Mouse (Mus musculus) lung, embryonic 15.5 days (tissue): ENCODE results near the gene Pld2. TPM values are rescaled to one million over a fixed set of nuclear protein-coding genes. Genes with fewer than 3 reads are reported as not detected.
"Not testable (repeated sequence)": the region's sequence is repeated elsewhere in the genome, so short reads cannot be mapped to it uniquely, and the experiment has no call there.

Source experiments
- ATAC-seq: fragments of 200-750 bp; cut with Nextera tagmentation; 2 replicates; pipeline ENCODE4 v1.8.0; 2017; ENCODE audit warnings: moderate number of reproducible peaks, borderline replicate concordance; ENCODE audit not compliant: low FRiP score, low TSS enrichment; ENCODE audit errors: extremely low read depth
- H3K27ac ChIP-seq: fragments of 300-500 bp; sonication (generic); 2 replicates; pipeline ENCODE4 v1.5.1; 2015; ENCODE audit warnings: moderate library complexity, mild to moderate bottlenecking, inconsistent platforms
- H3K27me3 ChIP-seq: fragments of 300-500 bp; sonication (generic); 2 replicates; pipeline ENCODE4 v1.6.1; 2015; ENCODE audit warnings: inconsistent platforms
- H3K36me3 ChIP-seq: fragments of 300-500 bp; sonication (generic); 2 replicates; pipeline ENCODE4 v1.6.1; 2015; ENCODE audit warnings: inconsistent platforms
- H3K4me1 ChIP-seq: fragments of 300-500 bp; sonication (generic); 2 replicates; pipeline ENCODE4 v1.6.1; 2015; ENCODE audit warnings: inconsistent platforms
- H3K4me2 ChIP-seq: fragments of 300-500 bp; sonication (generic); 2 replicates; pipeline ENCODE4 v1.6.1; 2015; ENCODE audit warnings: inconsistent platforms, mild to moderate bottlenecking, moderate library complexity
- H3K4me3 ChIP-seq: fragments of 300-500 bp; sonication (generic); 2 replicates; pipeline ENCODE4 v1.5.1; 2015; ENCODE audit warnings: mild to moderate bottlenecking, inconsistent platforms
- H3K9ac ChIP-seq: fragments of 300-500 bp; sonication (generic); 2 replicates; pipeline ENCODE4 v1.6.1; 2015; ENCODE audit warnings: inconsistent platforms
- H3K9me3 ChIP-seq: fragments of 300-500 bp; sonication (generic); 2 replicates; pipeline ENCODE4 v1.6.1; 2016; ENCODE audit warnings: inconsistent platforms
- WGBS: fragments of 180-500 bp; shearing (Covaris S2); methylation state at CpG from one replicate; pipeline ENCODE4 v1.1.7; 2015; 5-methylcytosine and 5-hydroxymethylcytosine counted together
- polyA plus RNA-seq: library from polyadenylated mRNA; unstranded; fragments of >200 nt; fragmentation: Nextera tagmentation; extraction: Ambion mirVana; gene quantifications from 2 replicates; pipeline ENCODE4 v1.2.1, GENCODE M21; 2015

Pld2 gene
- polyA plus RNA-seq, 1 experiment from 2014 or later = 8.9 TPM

DNA sequence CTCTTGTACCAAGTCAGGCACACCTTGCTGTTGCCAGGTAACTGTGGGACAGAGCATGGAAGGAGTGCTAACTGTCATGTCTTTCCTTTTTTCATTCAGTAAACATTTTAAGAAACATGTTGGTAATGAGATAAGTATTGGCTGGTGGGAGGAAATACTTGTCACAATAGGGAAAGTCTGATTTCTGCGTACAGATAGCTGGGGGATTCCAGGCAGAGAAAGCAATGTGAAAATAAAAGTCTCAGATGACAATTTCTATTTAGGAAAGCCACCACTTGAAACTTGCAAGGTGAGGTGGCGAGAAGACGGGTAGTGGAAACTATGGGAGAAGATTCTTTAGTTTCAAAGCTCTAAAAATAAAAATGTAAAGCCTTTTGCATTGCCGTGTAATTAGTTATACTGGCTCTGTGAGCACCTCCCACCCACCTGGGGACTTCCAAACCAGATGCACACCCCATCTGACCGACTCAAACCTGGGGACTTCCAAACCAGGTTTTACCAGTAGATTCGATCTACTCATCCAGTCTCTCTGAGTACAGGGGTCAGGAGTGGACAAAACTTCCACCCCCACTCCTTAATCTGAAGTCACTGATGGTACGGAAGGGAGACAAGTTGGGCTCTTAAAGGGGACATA, 27.0 kb upstream of the Pld2 start:
- Histone ChIP-seq H3K4me2 (no peak overlapping the region), H3K9me3 (no peaks in the 10 kb centered on the region), H3K27ac (no peak overlapping the region), H3K4me1 (peaks cover 5% of the 10 kb centered on the region; the same call in 1 of the 2 replicates), H3K4me3 (no peak overlapping the region), H3K27me3 (peaks cover 15% of the 10 kb centered on the region; the same call in 1 of the 2 replicates), H3K36me3 (no peaks in the 10 kb centered on the region), H3K9ac (no peak overlapping the region)
- ATAC-seq = no peak
- 64% methylated on average over 7 of the region's 7 CpGs for WGBS

DNA sequence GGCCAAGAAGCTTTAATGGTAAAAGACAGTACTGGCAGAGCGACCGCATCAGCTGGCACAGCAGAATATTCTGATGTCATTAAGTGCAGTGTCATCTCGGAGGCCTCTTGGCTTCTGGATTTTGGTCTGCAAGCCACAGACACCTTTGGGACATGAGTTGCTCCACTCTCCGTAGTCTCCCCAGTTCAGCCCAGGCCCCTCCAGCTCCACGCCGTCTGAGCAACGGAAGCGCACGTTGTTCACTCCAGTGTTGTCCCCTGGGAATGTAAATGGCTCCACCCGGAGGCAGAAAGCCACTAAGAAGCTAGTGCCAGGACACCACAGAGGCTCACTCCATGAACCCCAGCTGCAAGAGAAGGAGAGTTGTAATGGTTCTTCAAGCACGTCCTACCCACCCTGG, 26.3 kb upstream of the Pld2 start:
- Histone ChIP-seq H3K27ac (no peak overlapping the region), H3K27me3 (peaks cover 15% of the 10 kb centered on the region; the same call in 1 of the 2 replicates), H3K4me1 (peaks cover 5% of the 10 kb centered on the region; the same call in 1 of the 2 replicates), H3K9me3 (no peaks in the 10 kb centered on the region), H3K9ac (no peak overlapping the region), H3K36me3 (no peaks in the 10 kb centered on the region), H3K4me2 (no peak overlapping the region), H3K4me3 (no peak overlapping the region)
- 50% methylated on average over 11 of the region's 11 CpGs for WGBS
- no peak for ATAC-seq

DNA sequence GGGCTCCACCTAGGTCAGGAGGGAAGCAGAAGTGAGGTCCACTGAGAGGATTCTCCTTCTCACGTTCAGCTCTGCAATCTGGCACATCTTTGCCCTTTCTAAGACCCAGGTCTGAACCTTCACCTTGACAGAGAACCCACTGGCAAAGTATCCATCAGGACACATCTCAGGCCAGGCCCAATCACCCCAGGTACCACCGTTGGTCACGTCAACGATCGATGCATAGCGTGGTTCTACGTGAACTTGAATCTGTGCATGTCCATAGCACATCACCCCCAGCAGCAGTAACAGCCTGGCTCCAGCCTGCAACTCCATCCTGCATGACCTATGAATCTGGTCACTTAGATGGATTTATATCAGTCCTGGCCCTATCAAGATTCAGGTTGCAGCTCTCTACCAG, 25.6 kb upstream of the Pld2 start, which contains the start of gene Vmo1:
TSS of gene Vmo1 (minus strand) at position 329 of the 400 bp plus-strand sequence.
- H3K27ac ChIP-seq = no peak within 1 kb of the TSS
- H3K9ac ChIP-seq = no peak within 1 kb of the TSS
- H3K9me3 ChIP-seq = no peaks in the 10 kb centered on the region
- peaks cover 10% of the 10 kb centered on the region; the same call in 1 of the 2 replicates for H3K27me3 ChIP-seq
- peaks cover 5% of the 10 kb centered on the region; the same call in 1 of the 2 replicates for H3K4me1 ChIP-seq
- H3K4me3 ChIP-seq = no peak within 1 kb of the TSS
- H3K4me2 ChIP-seq = no peak within 1 kb of the TSS
- 85% methylated on average over 7 of the region's 7 CpGs for WGBS
- no peaks in the 10 kb centered on the region for H3K36me3 ChIP-seq
- no peak for ATAC-seq

DNA sequence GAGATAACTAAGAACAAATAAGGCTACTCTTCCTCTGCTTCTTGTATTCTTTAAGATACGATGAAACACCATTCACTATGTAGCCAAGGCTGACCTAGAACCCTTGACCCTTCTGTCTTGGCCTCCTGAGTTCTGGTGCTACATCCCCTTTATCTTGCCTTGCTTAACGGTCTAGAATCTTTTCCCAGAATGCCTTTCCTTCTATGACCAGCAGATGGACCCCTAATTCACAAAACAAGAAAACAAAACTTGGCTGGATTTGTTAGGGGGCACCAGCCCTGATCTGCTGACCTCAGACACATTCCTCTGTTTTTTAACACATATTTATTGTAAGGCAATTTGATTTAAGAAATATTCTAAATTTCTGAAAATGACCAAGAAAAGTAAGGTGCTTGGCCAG, 23.5 kb upstream of the Pld2 start:
- 19% methylated on average over 2 of the region's 2 CpGs for WGBS
- Histone ChIP-seq H3K27me3 (0 out of 2 replicates have a peak, but pooled peaks cover 3% of the 10 kb centered on the region), H3K9me3 (no peaks in the 10 kb centered on the region), H3K4me1 (peaks cover 9% of the 10 kb centered on the region; the same call in 1 of the 2 replicates), H3K27ac (no peak overlapping the region), H3K4me2 (no peak overlapping the region), H3K36me3 (no peaks in the 10 kb centered on the region), H3K9ac (no peak overlapping the region), H3K4me3 (no peak overlapping the region)
- no peak for ATAC-seq

DNA sequence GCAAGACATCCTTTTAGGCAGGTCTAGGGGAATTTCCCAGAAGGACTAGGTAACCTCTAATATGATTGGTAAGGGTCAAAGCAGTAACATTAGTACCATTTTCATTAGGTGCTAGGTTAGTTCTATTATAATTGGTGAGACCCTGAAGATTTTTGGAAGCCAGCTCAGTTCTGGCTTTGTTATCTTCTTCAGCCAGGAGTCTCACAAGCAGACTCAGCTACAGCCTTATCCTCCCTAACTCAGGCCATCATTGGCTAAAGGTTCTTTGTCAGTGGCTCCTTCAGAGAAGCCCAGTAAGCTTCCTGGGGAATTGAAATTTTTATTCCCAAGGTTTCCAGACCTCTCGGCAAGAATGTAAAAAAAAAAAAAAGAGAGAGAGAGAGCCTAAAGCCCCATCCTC, 21.4 kb upstream of the Pld2 start:
- Histone ChIP-seq H3K9ac (no peak overlapping the region), H3K4me2 (no peak overlapping the region), H3K27me3 (0 out of 2 replicates have a peak, but pooled peaks cover 3% of the 10 kb centered on the region), H3K27ac (no peak overlapping the region), H3K4me1 (peaks cover 9% of the 10 kb centered on the region; the same call in 1 of the 2 replicates), H3K36me3 (no peaks in the 10 kb centered on the region), H3K4me3 (no peak overlapping the region), H3K9me3 (no peaks in the 10 kb centered on the region)
- 38% methylated on average over 1 of the region's 1 CpGs for WGBS
- no peak for ATAC-seq

DNA sequence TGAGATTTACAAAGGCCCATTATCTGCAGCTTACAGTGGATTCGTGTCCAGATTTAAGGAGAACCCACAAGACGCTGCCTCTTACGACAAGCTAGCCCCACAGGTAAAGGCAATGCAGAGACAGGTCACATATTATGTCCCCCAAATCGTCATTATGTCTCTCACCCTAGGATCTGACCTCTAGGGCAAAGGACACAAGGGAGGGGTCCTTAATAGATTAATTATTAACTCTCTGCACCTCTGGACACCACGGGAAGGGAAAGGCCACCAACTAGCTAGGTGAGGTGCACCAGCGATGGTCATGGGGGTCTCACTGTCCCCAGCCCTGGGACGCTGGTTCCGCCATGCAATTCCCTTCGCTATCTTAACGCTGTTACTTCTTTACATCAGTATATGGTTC, 20.9 kb upstream of the Pld2 start, which contains the start of gene Gltpd2:
TSS of gene Gltpd2 (plus strand) at position 274 of the 400 bp plus-strand sequence.
- peaks cover 9% of the 10 kb centered on the region; the same call in 1 of the 2 replicates for H3K4me1 ChIP-seq
- peak within 1 kb of the TSS; percentile 84 for H3K27ac ChIP-seq
- WGBS = 79% methylated on average over 10 of the region's 10 CpGs
- no peaks in the 10 kb centered on the region for H3K9me3 ChIP-seq
- 0 out of 2 replicates have a peak, but pooled peaks cover 3% of the 10 kb centered on the region for H3K27me3 ChIP-seq
- peak within 1 kb of the TSS; percentile 65 for H3K9ac ChIP-seq
- no peak for ATAC-seq
- H3K4me3 ChIP-seq = peak within 1 kb of the TSS; percentile 45
- no peaks in the 10 kb centered on the region for H3K36me3 ChIP-seq
- H3K4me2 ChIP-seq = peak within 1 kb of the TSS; percentile 76

DNA sequence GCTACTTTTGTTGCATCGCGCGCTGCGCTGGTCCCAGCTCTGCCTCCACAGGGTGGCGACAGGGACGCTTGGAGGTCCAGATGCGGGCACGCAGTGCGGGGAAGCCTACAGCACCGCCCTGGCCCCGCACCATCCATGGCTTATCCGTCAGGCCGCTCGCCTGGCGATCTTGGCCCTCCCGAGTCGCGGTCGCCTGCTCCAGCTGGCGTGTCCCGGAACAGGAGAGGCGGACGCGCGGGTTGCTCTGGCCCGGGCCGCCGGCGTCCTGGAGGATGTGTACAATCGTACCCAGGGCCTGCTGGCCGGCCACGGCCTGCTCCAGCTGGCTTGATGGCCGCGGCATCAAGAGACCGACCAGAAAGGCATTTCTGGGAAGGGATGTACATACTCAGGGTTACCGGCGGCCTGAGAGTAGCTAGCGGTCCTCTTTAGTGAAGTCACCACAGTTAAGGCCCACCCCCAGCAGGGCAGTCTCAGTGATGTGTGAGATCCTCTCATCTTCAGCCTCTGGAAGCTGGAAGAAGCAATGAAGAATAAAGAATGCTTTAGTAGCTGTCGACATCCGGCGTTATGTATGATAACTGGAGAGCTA, 19.6 kb upstream of the Pld2 start:
- 0 out of 2 replicates have a peak, but pooled peaks cover 3% of the 10 kb centered on the region for H3K27me3 ChIP-seq

DNA sequence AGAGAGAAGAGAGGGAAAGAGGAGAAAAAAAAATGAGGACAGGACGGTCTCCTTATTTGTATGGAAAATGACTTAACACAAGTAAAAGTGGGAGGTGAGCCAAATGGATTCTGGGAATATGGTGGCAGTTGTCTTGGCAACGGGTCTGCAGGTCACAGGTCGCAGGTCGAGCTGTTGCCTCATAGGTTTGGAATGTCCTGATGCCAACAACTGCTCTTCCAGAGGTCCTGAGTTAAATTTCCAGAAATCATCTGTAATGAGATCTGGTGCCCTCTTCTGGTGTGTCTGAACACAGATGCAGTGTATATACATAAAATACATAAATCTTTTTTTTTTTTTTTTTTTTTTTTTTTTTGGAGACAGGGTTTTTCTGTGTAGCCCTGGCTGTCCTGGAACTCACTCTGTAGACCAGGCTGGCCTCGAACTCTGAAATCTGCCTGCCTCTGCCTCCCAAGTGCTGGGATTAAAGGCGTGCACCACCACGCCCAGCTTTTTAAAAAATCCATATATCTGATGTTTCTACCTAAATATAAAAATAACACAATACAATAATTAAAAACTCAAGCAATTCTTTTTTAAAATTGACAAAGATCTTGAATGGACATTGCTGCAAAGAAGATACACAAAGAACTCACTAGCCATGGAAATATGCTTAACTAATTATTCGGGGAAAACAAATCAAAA, 16.4 kb upstream of the Pld2 start:
- Histone ChIP-seq H3K36me3 (peaks cover 24% of the 10 kb centered on the region), H3K4me1 (peaks cover 23% of the 10 kb centered on the region)
- not testable (repeated sequence) for H3K27ac ChIP-seq, H3K9me3 ChIP-seq, H3K27me3 ChIP-seq, H3K4me2 ChIP-seq, ATAC-seq, H3K4me3 ChIP-seq, H3K9ac ChIP-seq
- 83% methylated on average over 8 of the region's 8 CpGs for WGBS

More for the DNA sequence above, 19.6 kb upstream of the Pld2 start:
- H3K4me2 ChIP-seq = peak overlapping the region; percentile 76
- peak overlapping the region; percentile 65 for H3K9ac ChIP-seq
- no peaks in the 10 kb centered on the region for H3K9me3 ChIP-seq
- peaks cover 13% of the 10 kb centered on the region for H3K4me1 ChIP-seq
- no peaks in the 10 kb centered on the region for H3K36me3 ChIP-seq
- H3K4me3 ChIP-seq = peak overlapping the region; percentile 45
- 8% methylated on average over 41 of the region's 41 CpGs for WGBS
- ATAC-seq = peak; percentile 67; the same call in 1 of the 2 replicates
- H3K27ac ChIP-seq = peak overlapping the region; percentile 84

DNA sequence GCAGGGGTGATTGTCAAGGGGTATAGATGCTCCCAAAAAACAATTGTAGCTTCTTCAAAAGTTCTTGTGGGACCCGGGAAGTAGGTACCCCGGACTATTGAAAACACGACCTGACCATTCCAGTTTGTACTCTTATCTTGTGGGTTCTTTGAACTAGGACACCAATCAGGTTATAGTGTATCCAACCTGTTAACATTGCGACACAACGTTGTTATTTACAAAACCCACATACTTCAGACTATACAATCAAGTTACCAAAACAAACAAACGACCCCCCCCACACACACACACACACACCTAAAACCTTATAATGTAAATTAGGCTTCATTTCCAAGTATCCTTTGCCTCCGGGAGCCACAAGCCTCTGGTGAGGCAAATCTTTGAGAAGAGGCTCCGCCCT, 15.1 kb upstream of the Pld2 start:
- Histone ChIP-seq H3K27me3 (0 out of 2 replicates have a peak, but pooled peaks cover 3% of the 10 kb centered on the region), H3K4me3 (peak overlapping the region; percentile 72), H3K27ac (no peak overlapping the region; the same call in 1 of the 2 replicates), H3K36me3 (peaks cover 29% of the 10 kb centered on the region), H3K4me1 (peaks cover 20% of the 10 kb centered on the region), H3K9ac (peak overlapping the region; percentile 64; the same call in 1 of the 2 replicates), H3K9me3 (no peaks in the 10 kb centered on the region), H3K4me2 (peak overlapping the region; percentile 56)
- WGBS = 5% methylated on average over 8 of the region's 8 CpGs
- peak; percentile 13 for ATAC-seq

DNA sequence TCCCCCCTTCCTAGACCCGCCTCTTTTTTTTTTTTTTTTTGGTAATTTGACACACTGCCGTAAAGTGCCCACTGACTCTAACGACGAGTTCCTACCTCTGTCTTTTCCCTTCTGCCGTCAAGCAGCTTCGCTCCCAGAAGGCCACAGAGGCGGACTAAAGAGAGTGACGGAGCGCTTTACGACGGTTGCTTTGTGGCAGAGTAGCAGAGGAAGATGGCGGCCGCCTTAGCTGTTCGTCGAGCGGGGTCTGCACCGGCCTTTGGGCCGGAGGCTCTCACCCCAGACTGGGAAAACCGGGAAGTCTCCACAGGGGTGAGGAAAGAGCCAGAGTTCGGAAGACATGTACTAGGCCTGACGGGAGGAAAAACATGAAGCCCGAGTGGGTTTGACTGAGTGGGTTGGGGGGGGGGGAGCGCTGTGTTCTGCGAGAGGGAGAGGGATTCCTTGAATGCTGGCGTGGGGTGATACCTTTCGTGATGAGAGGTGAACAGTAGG, 14.6 kb upstream of the Pld2 start, which contains the start of gene Psmb6:
TSS of gene Psmb6 (plus strand) at position 184 of the 495 bp plus-strand sequence.
- ATAC-seq = peak; percentile 92
- H3K4me1 ChIP-seq = peaks cover 15% of the 10 kb centered on the region
- peak within 1 kb of the TSS; percentile 72 for H3K4me3 ChIP-seq
- H3K4me2 ChIP-seq = peak within 1 kb of the TSS; percentile 80
- under 1% methylated on average over 25 of the region's 26 CpGs for WGBS
- H3K27ac ChIP-seq = no peak within 1 kb of the TSS; the same call in 1 of the 2 replicates
- H3K9ac ChIP-seq = peak within 1 kb of the TSS; percentile 64
- H3K36me3 ChIP-seq = peaks cover 29% of the 10 kb centered on the region
- 0 out of 2 replicates have a peak, but pooled peaks cover under 1% of the 10 kb centered on the region for H3K27me3 ChIP-seq
- H3K9me3 ChIP-seq = no peaks in the 10 kb centered on the region

DNA sequence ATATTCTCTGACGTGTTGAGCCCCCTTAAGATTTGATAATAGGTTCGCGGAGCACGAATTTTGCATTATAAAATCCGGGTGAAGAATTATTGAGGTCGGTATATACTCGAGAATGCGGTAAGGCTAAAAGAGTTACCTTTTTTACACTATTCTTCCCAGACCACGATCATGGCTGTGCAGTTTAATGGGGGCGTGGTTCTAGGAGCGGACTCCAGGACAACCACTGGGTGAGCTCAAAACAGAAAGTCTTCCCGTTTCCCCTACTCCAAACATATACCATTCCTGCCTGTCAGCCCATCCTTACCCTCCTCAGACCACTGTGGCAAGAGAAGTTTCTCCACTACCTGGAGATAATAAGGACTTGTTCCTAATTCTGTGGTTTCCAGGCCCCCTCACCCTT, 14.1 kb upstream of the Pld2 start:
- 1% methylated on average over 12 of the region's 12 CpGs for WGBS
- Histone ChIP-seq H3K9me3 (no peaks in the 10 kb centered on the region), H3K4me1 (peaks cover 14% of the 10 kb centered on the region), H3K27me3 (no peaks in the 10 kb centered on the region), H3K36me3 (peaks cover 29% of the 10 kb centered on the region), H3K4me2 (peak overlapping the region; percentile 80), H3K27ac (no peak overlapping the region), H3K4me3 (peak overlapping the region; percentile 72), H3K9ac (peak overlapping the region; percentile 64)
- no peak for ATAC-seq
